Mouse (Mus musculus) hindbrain, postnatal 0 days (tissue): ENCODE measurements around the gene Slxl1. TPM values are rescaled to one million over a fixed set of nuclear protein-coding genes. Genes with fewer than 3 reads are reported as not detected.
"Not testable (repeated sequence)": the region's sequence is repeated elsewhere in the genome, so short reads cannot be mapped to it uniquely, and the experiment has no call there.

Experiments
- ATAC-seq: fragments of 200-750 bp; cut with Nextera tagmentation; 2 replicates; pipeline ENCODE4 v1.8.0; 2017; ENCODE audit warnings: mild to moderate bottlenecking, moderate TSS enrichment, moderate library complexity
- DNase-seq: peaks from one replicate; pipeline ENCODE4 v3.0.0-alpha.2; 2015; ENCODE audit warnings: low spot score
- H3K27ac ChIP-seq: fragments of 300-500 bp; sonication (generic); 2 replicates; pipeline ENCODE4 v1.5.1; 2014; ENCODE audit warnings: mild to moderate bottlenecking
- H3K27me3 ChIP-seq: fragments of 300-500 bp; sonication (generic); 2 replicates; pipeline ENCODE4 v1.6.1; 2014; ENCODE audit warnings: low read length, mixed read lengths; ENCODE audit not compliant: insufficient read depth
- H3K36me3 ChIP-seq: fragments of 300-500 bp; sonication (generic); 2 replicates; pipeline ENCODE4 v1.6.1; 2014; ENCODE audit warnings: low read length, mixed read lengths; ENCODE audit not compliant: insufficient read depth
- H3K4me1 ChIP-seq: fragments of 300-500 bp; sonication (generic); 2 replicates; pipeline ENCODE4 v1.6.1; 2014; ENCODE audit warnings: antibody characterized with exemption, low read length, mixed read lengths; ENCODE audit not compliant: insufficient read depth
- H3K4me2 ChIP-seq: fragments of 300-500 bp; sonication (generic); 2 replicates; pipeline ENCODE4 v1.6.1; 2014; ENCODE audit warnings: low read depth, mild to moderate bottlenecking, low read length, moderate library complexity, mixed read lengths
- H3K4me3 ChIP-seq: fragments of 300-500 bp; sonication (generic); 2 replicates; pipeline ENCODE4 v1.5.1; 2014; ENCODE audit warnings: low read length
- H3K9ac ChIP-seq: fragments of 300-500 bp; sonication (generic); replicated peaks from 2 replicates; pipeline ENCODE4 v1.6.1; 2014; ENCODE audit warnings: mild to moderate bottlenecking, low read length, moderate library complexity, mixed read lengths
- H3K9me3 ChIP-seq: fragments of 300-500 bp; sonication (generic); 2 replicates; pipeline ENCODE4 v1.6.1; 2016; ENCODE audit warnings: low read length, mixed read lengths
- WGBS: fragments of 180-500 bp; shearing (Covaris S2); extraction: QIAGEN DNeasy Blood & Tissue Kit; methylation state at CpG from one replicate; pipeline ENCODE4 v1.1.7; 2014; 5-methylcytosine and 5-hydroxymethylcytosine counted together
- polyA plus RNA-seq: library from polyadenylated mRNA; unstranded; fragments of >200 nt; fragmentation: Nextera tagmentation; extraction: Ambion mirVana; gene quantifications from 2 replicates; pipeline ENCODE4 v1.2.1, GENCODE M21; 2015
- total RNA-seq: library from RNA; depleted of rRNA; stranded (reverse); fragments of >200 nt; gene quantifications from 2 replicates; pipeline ENCODE4 v1.2.3, GENCODE M21; 2014; rRNA removed

Slxl1 gene
- total RNA-seq: not detected in 2 replicates
- not detected in 2 replicates for polyA plus RNA-seq

GRCm38 (mm10) chrX:55226576-55226975, at the start of gene Slxl1:
Gene Slxl1 (plus strand): TSS chrX:55226876.
- not testable (repeated sequence) for H3K9me3 ChIP-seq, H3K4me2 ChIP-seq, H3K27me3 ChIP-seq, H3K4me3 ChIP-seq, H3K27ac ChIP-seq, H3K9ac ChIP-seq, H3K36me3 ChIP-seq, H3K4me1 ChIP-seq, DNase-seq, ATAC-seq
- WGBS: no CpG with 5 or more reads among the region's 6 CpGs
